Mouse (Mus musculus): Measurements from ENCODE around the gene Gstp3. TPM values are rescaled to one million over a fixed set of nuclear protein-coding genes. Genes with fewer than 3 reads are reported as not detected.
A peak's percentile ranks its signal among the peaks of the same experiment; 100 is the strongest.
"Not testable (repeated sequence)": the region's sequence is repeated elsewhere in the genome, so short reads cannot be mapped to it uniquely, and the experiment has no call there.

The Gstp3 gene
- total RNA-seq, 2 experiments from 2014 or later = not detected

- intact Hi-C loops (cut with DNase I) = no loop called here
- no peak for DNase-seq (ENCODE audit: low spot score in 2 of 2)
Measured at GRCm38 (mm10) chr19:4068717-4069410, 9.5 kb upstream of the Gstp3 start.

- intact Hi-C loops (cut with DNase I); DNase-seq (ENCODE audit: low spot score in 2 of 2): not testable (repeated sequence)
Measured at GRCm38 (mm10) chr19:4068242-4068641, 8.9 kb upstream of the Gstp3 start.

GRCm38 (mm10) chr19:4066877-4067276, 7.5 kb upstream of the Gstp3 start:
- intact Hi-C loops (cut with DNase I) = no loop called here
- no peak for DNase-seq (ENCODE audit: low spot score in 2 of 2)

DNA sequence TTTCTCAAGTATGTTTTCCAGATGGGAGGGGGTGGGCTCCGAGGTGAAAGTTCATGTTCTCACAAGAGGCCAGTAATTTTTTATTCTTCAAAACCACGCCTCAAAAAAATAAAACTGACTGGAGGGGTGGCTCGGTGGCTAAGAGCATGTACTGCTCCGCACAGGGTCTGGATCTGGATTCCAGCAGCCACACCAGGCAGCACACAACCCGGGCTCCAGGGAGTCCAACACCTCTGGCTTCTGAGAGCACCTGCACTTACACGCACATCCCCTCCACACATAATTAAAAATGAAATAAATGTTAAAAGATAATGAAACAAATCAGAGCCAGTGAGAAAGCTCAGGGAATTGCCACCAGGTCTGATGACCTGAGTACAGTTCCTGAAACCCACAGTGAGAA, 6.9 kb upstream of the Gstp3 start:
- intact Hi-C loops (cut with DNase I) = no loop called here
- DNase-seq (ENCODE audit: low spot score in 2 of 2) = no peak

DNA sequence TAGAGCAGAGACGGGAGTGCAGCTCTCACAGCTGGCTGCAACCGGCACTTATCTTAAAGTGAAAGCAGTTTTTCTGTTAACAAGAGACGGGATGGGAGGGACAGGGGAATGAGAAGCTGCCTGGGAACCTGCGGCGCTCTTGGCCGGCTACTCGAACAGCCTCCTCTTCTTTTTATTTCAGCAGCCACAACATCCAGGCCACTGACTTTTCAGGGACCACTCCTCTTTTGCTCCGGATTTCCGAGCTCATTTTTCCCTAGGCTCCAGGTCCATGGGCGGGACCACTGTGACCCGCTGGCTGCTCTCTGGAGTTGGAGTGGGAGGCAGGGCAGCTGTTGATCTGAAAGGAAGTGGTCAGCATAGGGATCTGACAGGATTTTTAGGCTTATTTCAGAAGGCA, 5.1 kb upstream of the Gstp3 start:
- intact Hi-C loops (cut with DNase I) = not testable (repeated sequence)

GRCm38 (mm10) chr19:4063357-4063756, 4.0 kb upstream of the Gstp3 start:
- intact Hi-C loops (cut with DNase I); DNase-seq (ENCODE audit: low spot score in 2 of 2): not testable (repeated sequence)

More for the DNA sequence above, 5.1 kb upstream of the Gstp3 start:
- DNase-seq (ENCODE audit: low spot score in 2 of 2) = not testable (repeated sequence)

- DNase-seq (ENCODE audit: low spot score in 2 of 2) = no peak
- intact Hi-C loops (cut with DNase I) = no loop called here
Measured at GRCm38 (mm10) chr19:4060899-4061465, 1.6 kb upstream of the Gstp3 start.

DNA sequence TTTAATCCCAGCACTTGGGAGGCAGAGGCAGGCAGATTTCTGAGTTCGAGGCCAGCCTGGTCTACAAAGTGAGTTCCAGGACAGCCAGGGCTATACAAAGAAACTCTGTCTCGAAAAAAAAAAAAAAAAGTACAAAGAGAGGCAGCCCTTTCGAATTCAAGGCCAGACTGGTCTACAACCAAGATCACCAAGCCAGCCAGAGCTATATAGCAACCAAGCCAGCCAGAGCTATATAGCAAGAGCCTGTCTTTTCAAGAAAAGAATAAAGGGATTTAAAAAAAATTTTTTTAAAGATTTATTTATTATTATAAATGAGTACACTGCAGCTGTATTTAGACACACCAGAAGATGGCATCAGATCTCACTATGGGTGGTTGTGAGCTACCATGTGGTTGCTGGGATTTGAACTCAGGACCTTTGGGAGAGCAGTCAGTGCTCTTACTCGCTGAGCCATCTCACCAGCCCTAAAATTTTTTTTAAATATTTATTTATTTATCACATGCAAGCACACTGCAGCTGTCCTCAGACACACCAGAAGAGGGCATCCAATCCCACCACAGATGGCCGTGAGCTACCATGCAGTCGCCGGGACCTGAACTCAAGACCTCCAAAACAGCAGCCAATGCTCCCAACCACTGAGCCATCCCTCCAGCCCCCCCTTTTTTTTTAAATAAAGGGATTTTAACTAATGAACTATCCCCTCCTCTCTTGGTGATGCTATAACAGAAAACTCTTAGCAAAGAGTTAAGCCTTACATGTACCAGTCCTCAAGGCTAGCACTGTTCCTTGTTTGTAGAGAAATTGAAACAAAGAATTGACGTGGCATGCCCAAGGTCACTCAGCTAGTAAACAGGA, 902 bp upstream of the Gstp3 start:
- DNase-seq (ENCODE audit: low spot score in 2 of 2); intact Hi-C loops (cut with DNase I): not testable (repeated sequence)

DNA sequence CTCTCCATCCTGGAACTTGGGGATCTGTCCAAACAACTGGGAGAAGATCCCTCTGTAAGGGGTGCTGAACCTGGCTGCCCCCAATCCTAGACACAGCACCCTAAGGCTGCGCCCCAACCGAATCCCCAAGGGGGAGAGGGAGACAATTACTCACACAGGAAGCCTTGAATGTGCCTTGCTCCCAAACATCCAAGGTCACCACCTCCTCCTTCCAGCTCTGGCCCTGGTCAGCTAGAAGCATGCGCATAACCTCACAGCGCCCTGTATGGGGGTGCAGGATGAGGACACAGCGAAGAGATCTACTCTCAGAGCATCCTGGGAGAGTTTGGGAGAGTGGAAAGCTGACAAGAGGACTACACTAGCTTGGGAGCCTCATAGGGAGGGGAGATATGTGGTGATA, 788 bp downstream of the Gstp3 start:
- intact Hi-C loops (cut with DNase I) = no loop called here
- DNase-seq (ENCODE audit: low spot score in 2 of 2) = no peak

- intact Hi-C loops (cut with DNase I) = no loop called here
- no peak for DNase-seq (ENCODE audit: low spot score in 2 of 2)
Measured at GRCm38 (mm10) chr19:4057962-4058361, 1.4 kb downstream of the Gstp3 start.

DNA sequence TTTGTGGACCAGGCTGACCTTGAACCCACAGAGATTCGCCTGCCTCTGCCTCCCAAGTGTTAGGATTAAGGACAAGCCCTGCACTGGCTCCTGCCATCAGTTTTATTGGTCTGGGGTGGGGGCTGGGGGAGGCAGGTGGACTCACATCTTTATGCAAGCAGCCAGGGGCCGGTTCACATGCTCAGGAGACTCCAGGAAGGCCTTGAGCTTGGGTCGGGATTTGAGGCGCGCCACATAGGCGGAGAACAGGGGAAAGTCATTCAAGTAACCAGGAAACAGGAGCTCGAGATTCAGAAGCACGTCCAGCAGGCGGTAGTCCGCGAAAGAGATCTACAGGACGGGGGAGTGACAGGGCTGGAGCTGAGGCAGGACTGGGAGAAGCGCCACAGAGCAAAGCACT, 2.0 kb downstream of the Gstp3 start:
- intact Hi-C loops (cut with DNase I) = no loop called here
- no peak for DNase-seq (ENCODE audit: low spot score in 2 of 2)

GRCm38 (mm10) chr19:4056727-4057126, 2.6 kb downstream of the Gstp3 start:
- intact Hi-C loops (cut with DNase I) = no loop called here
- DNase-seq (ENCODE audit: low spot score in 2 of 2) = no peak

GRCm38 (mm10) chr19:4055947-4056693, 3.2 kb downstream of the Gstp3 start:
- no peak for DNase-seq (ENCODE audit: low spot score in 2 of 2)
- intact Hi-C loops (cut with DNase I) = no loop called here

- no peak for DNase-seq (ENCODE audit: low spot score in 2 of 2)
- intact Hi-C loops (cut with DNase I) = no loop called here
Measured at GRCm38 (mm10) chr19:4055216-4055946, 4.0 kb downstream of the Gstp3 start.

DNA sequence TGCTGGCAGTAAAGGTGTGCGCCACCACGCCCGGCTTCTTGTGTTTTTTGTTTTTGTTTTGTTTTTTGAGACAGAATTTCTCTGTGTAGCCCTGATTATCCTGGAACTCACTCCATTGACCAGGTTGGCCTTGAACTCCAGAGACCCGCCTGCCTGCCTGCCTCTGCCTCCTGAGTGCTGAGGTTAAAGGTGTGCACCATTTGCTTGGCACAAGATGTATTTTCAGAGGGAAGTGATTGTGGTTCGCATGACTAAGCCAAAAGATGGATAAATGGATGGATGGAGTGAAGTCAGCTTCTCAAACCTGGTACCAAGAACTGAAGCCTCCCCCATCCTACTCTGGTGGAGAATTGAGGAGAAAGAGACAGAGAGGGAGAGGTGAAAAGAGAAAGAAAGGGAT, 4.8 kb downstream of the Gstp3 start:
- no peak for DNase-seq (ENCODE audit: low spot score in 2 of 2)

DNA sequence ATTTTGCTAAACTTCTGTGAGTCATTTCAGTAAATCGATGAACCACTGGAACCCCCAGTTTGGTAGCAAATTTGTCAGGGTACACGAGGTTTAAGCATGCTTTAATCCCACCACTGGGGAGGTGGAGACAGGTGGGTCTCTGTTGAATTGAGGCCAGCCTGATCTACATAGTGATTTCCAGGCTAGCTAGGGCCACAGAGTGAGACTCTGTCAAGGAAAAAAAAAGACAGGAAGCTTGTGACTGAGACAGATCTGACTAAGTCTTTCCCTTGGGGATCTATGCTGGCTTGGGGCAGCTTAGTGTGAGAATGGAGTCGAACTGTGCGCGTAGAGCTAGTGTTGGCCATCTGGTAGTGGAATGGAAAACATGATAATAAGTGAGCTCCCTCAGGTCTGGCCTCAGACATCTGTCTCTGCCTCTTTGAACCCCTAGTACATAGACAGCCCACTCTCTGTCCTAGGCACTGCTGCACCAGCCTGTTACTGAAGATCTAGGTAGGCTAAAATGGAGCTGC, 6.8 kb downstream of the Gstp3 start:
- intact Hi-C loops (cut with DNase I) = loop anchor here (5.0 kb wide), 1 partner anchor 35 kb away; no protein-coding TSS in a partner anchor
- DNase-seq (ENCODE audit: low spot score in 2 of 2) = no peak

More for the DNA sequence above, 4.8 kb downstream of the Gstp3 start:
- intact Hi-C loops (cut with DNase I) = loop anchor here (5.0 kb wide), 1 partner anchor 33 kb away; no protein-coding TSS in a partner anchor

GRCm38 (mm10) chr19:4051741-4052515, 7.4 kb downstream of the Gstp3 start:
- intact Hi-C loops (cut with DNase I) = loop anchor here (5.0 kb wide), 1 partner anchor 35 kb away; no protein-coding TSS in a partner anchor
- peak in 1 of 2 experiments; percentile 59 for DNase-seq (ENCODE audit: low spot score in 2 of 2)

DNA sequence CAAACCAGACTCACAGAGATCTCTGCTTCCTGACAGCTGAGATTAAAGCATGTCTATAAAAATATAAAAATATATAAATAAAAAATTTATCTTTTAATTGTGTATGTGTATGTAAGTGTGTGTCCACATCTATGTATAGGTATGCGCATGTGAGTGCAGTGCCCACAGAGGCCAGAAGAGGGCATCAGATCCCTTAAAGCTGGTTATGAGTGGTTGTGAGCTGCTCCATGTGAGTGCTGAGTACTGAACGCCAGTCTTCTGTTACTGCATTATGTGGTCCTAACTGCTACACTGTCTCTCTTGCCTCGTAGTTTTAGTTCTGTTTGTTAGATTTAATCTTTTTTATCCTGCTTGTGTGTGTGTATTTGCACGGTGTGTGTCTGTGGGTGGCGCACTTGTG, 8.4 kb downstream of the Gstp3 start:
- DNase-seq (ENCODE audit: low spot score in 2 of 2) = no peak
- intact Hi-C loops (cut with DNase I) = loop anchor here (5.0 kb wide), 1 partner anchor 36 kb away; no protein-coding TSS in a partner anchor
